Mouse (Mus musculus): Measurements from ENCODE around the gene Epha6. TPM values are rescaled to one million over a fixed set of nuclear protein-coding genes. Genes with fewer than 3 reads are reported as not detected.

Epha6 gene
- not detected for polyA plus RNA-seq (2017; shearing (Covaris generic))

DNA sequence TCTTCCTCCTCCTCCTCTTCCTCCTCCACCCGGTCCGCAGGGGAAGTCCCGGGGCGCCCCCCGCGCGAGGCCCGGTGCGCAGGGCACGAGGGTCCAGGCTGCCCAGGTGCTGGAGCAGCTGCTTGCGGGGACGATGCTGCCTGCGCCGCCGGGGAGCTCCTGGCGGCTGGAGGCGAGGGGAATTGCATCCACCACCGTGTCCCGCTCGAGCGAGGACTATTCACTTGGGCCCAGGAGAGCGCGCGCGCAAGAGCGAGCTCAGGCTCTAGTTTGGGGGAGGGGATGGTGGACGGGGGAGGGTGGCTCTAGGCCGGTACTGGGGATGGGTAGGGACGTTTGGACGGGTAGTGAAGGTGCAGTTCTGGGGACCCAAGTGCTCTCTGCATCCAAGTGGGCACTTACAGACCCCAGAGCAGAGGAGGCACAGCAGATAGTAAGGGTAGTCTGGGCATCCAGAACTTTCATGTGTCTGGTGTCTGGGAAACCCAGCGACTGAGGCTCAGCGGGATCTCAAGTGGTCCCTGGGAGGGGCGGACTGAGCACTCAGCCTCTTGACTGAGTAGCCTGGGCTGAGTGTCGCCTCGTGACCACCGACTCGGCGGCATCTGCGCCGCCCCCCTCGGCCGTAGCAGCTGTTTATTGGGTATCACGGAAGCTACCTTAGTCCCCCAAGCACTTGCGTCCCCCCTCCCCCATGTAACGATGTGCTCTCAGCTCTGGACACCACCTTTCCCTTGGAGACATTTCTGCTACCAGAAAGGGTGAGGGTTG, at the start of gene Epha6:
TSS of gene Epha6 (minus strand) at position 471 of the 771 bp plus-strand sequence.
- ATAC-seq: no peak

GRCm38 (mm10) chr16:60651716-60652115, 46.4 kb upstream of the Epha6 start:
- ATAC-seq: no peak

DNA sequence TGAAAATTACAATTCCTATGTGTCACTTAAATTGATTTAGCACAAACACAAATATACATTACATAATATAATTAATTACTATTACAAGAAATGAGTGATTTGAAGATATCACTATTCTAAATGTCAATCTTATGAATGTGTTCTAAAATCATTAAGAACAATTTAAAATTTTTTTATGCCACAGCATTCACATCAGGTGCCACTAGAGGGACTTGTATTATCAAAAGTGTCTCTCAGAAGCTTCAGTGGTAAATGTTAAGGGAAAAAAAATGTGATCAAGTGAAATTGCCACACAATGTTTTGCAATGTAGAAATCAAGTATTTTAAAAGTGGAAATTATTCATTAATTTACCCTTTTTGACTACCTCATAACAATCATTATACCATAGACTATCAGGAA, 22.8 kb upstream of the Epha6 start:
- ATAC-seq: no peak

- no peak for ATAC-seq
These were observed 677 bp upstream of the Epha6 start for GRCm38 (mm10) chr16:60605832-60606583.

- ATAC-seq: no peak
These were observed 718 bp downstream of the Epha6 start for GRCm38 (mm10) chr16:60604613-60605012.

- ATAC-seq: no peak
These were observed 20.0 kb downstream of the Epha6 start for GRCm38 (mm10) chr16:60585322-60585721.

GRCm38 (mm10) chr16:60584695-60585094, 20.6 kb downstream of the Epha6 start:
- ATAC-seq: no peak

DNA sequence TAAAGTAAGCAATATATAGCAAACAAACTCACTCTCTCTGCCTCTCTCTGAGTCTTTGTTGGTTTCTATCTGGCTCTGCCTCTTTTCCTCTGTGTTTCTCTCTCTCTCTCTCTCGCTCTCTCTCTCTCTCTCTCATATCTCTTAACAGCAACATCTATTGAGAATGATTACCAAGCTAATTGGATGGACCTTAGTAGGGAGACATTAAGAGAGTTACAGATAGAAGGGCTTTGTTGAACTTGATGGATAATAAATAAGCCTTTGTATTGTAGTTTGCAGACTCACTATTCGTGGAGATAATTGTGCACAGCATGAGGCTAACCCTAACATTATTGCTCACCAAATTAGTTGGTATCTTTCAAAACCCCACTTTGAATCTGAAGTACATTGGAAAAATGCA, 34.8 kb downstream of the Epha6 start:
- no peak for ATAC-seq

GRCm38 (mm10) chr16:60544385-60544784, 60.9 kb downstream of the Epha6 start:
- no peak for ATAC-seq

DNA sequence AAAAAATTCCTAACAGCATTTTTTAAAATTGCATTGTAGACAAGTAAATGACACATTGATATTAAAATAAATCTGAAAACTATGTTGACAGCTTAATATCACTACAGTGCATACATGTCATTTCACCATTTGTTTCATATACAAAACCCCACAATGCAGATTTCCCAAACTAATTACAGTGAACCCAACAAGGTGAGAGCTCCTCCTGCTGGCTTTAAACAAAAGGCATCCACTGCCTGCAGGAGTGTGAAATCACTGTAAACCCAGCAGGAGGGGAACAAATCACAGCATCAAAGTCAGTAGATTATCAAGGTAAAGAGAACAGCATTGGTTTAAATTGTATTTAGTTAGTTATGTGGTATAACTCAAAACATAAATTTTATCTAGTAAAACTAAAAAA, 67.1 kb downstream of the Epha6 start:
- no peak for ATAC-seq

DNA sequence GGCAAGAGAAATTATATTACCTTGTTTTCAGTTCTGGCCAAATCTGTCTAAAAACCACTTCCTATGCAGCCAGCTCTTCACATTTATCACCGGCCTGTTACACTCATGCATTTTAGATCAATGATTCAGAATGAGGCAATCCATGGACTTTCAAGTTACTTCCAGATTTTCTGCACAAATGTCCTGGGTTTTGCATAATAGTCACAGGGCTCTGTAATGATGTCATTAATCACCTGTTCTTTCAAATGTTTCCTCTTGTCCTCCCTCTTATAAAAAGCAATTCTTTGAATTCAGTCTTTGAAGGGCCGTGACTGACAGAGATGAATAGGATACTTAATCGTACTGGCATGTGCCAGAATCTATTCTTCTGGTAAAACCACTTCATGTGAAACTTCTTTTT, 95.6 kb downstream of the Epha6 start:
- ATAC-seq: no peak

DNA sequence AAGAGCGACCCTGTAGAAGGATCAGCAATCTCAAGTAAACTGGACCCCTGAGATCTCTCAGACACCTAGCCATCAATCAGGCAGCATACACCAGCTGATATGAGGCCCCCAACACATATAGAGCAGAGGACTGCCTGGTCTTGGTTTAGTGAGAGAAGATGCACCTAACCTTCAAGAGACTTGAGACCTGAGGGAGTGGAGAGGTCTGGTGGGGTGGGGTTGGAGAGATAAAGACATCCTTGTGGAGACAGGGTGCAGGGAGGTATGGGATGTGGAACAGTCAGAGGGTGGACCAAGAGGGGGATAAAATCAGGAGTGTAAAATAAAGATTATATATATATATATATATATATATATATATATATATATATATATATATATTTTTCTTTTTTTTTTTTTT, 105.8 kb downstream of the Epha6 start:
- no peak for ATAC-seq

GRCm38 (mm10) chr16:60475776-60476175, 129.6 kb downstream of the Epha6 start:
- ATAC-seq: no peak

DNA sequence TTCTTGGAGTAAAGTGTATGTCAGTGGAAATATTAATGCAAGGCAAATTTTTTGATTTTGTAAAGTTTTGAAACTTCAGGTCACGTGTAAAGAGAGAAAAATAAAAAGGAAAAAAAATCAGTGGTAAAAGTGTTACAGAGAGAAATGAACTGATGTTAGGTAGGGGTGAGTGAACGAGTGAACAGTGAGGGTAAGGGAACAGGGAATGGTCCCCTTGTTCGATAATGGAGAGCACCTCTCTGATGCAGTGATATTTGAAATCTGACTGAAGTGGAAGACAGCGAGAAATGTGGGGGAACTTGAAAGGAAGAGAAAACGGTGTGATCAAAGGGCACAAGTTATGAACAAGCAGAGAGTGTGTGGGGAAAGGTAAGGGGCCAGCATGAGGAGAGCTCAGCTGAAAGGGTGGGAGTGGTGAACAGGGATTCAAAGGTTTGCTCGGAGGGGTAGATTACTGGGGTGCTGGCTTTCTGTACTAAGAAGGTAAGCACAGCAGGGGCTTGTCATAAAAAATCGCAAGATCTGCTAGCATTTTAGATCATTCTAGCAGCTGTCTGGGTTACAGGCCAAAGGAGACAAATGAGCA, 137.0 kb downstream of the Epha6 start:
- ATAC-seq: no peak

DNA sequence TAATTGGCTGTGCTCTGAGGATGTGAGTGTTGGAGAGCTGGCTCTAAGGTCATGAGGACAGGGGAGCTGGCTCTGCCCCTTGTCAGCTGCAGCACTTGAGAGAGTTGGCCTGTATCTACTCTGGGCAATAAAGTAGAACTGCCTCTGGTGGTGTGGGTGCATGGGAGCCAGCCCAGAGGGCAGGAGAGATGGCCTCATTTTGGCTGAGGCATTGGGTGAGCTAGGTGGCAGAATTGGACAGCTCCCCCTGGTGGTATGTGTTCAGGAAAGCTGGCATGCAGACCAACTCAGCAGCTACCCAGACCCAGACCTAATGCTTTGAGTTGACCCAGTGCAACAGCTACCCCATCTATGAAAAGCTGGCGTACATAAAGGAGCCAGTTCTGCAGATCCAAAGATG, 170.0 kb downstream of the Epha6 start:
- no peak for ATAC-seq

DNA sequence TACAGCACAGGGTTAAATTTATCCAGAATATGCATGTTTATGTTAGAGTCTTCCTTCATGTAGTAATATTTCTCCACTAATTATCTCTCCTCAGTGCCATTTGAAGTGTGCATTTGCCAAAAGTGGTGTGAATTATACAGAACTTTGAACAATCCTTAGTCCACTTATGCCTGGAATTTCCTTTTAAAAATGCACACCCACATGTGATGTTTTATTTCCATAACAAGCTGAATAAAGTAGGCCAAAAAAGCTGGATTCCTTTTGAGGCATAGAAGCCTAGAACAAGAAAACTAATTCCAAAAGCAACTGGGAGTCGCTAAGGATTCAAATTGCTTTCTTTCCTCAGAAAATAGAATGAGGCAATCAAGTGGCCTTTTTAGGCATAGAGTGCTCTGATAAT, 171.1 kb downstream of the Epha6 start:
- ATAC-seq: no peak

GRCm38 (mm10) chr16:60395306-60395705, 210.0 kb downstream of the Epha6 start:
- no peak for ATAC-seq

GRCm38 (mm10) chr16:60392961-60393360, 212.4 kb downstream of the Epha6 start:
- ATAC-seq: no peak

DNA sequence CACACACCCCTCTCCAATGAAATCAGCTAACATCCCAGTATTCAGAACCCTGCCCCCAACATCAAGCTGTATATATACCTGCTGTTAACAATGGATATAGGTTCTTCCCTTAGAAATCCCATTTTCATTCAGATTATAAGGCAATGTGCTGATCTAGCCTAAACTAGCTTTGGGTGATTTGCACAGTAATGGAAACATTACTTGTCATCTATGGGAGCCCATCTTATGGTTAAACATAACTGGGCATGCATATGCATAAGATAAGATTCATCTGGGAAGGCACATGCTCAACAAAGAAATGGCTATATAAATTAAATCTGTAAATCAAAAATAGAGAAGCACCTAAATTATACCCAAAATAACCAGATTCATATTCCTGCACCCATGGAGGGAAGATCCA, 230.2 kb downstream of the Epha6 start:
- no peak for ATAC-seq

- ATAC-seq: no peak
These were observed 321.4 kb downstream of the Epha6 start for GRCm38 (mm10) chr16:60283963-60284362.

DNA sequence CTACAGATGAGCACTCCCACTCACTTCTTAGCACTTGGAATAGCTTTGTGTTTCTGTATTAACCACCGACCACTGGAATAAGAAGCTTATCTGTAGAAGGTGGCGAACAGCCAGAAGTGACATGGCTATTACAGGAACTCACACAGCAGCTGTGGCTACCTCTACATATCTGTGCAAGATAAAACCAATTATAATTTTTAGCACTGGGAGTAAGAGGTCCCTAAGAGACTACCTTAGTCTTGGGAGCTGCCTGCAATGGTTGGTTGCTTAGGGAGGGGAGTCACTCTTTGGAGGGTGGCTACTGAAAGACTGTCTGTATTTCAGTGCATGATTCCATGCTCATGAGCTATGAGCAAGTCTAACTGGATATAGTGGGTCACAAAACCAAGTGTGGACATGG, 331.2 kb downstream of the Epha6 start:
- no peak for ATAC-seq

DNA sequence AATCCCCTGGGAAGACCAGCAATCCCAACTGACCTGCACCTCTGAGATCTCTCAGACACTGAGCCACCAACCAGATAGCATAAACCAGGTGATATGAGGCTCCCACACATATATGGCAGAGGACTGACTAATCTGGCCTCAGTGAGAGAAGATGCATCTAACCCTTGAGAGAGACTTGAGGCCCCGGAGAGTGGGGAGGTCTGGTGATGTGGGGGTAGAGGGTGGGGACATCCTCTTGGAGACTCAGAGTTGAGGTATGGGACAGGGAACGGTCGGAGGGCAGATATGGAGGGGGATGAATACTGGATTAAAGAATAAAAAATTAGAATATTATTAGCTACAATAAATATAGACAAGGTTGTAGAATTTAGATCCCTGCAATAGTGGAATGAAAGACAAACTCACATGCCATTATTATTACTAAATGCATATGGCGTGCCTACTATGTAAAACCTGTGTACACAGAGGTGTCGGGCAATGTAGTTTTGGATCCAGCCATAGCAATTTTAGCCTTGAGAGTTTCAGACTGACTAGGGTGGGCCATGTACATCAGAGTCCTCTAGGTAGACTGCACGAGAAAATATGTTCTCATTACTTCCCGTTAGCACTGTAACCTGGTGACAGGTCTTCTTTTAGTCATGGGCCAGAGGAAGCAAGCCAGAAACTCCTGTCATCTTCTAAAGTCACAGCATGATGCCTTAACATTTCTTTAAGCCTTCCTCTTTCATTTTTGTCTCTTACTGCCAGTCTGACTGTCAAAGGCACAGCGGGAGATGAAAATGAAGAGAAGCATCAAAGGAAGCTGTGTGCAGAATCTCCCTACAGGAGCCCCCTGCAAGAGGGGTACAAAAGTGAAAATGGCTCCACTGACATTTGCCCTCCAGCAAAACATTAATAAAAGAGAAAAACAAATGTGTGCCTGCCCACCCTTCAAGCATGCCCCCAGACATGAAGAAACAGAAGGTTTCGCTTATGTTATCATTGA, 338.7 kb downstream of the Epha6 start:
- ATAC-seq: no peak

Measured in CD4-positive, CD25-positive, alpha-beta regulatory T cell, adult 4 months (primary cell).